Mouse (Mus musculus): Measurements from ENCODE around the gene Pax5. TPM values are rescaled to one million over a fixed set of nuclear protein-coding genes. Genes with fewer than 3 reads are reported as not detected.

Pax5 gene
- polyA plus RNA-seq, 1 experiment from 2014 or later = 0.01 TPM

Other genes with a start within 250 kb of the Pax5 start
- gene Zcchc7, start 45.4 kb upstream of the Pax5 start, polyA plus RNA-seq (2015; fragmentation: Nextera tagmentation; extraction: Ambion mirVana) = 44.0 and 47.6 TPM in 2 replicates

Data from intestine, embryonic 15.5 days (tissue).